Mouse (Mus musculus) left cerebral cortex, adult 11 months (tissue): ENCODE measurements at regions not wholly inside any gene's neighbourhood (a gene's known extent, or its start where the extent isn't known, plus 50 kb on each side); places are given as distances from the start of the nearest gene placed in this dataset.

ENCODE experiments used
- DNase-seq: peaks from one replicate; pipeline ENCODE4 v3.0.0; 2022; ENCODE audit warnings: low spot score

GRCm38 (mm10) chr13:10741391-10741790 lies 380.7 kb upstream of the Chrm3 start:
- DNase-seq = no peak

GRCm38 (mm10) chr13:10725745-10726171 lies 365.1 kb upstream of the Chrm3 start:
- no peak for DNase-seq

GRCm38 (mm10) chr13:10725335-10725734 lies 364.7 kb upstream of the Chrm3 start:
- DNase-seq = no peak

- peak; percentile 12 for DNase-seq
Observed at GRCm38 (mm10) chr13:10720639-10721038, 360.0 kb upstream of the Chrm3 start.

- no peak for DNase-seq
Observed at GRCm38 (mm10) chr13:10711451-10711850, 350.8 kb upstream of the Chrm3 start.

GRCm38 (mm10) chr13:10710909-10711308 lies 350.3 kb upstream of the Chrm3 start:
- DNase-seq = no peak

- no peak for DNase-seq
Observed at GRCm38 (mm10) chr13:10697146-10697545, 336.5 kb upstream of the Chrm3 start.

GRCm38 (mm10) chr13:10696181-10696977 lies 335.7 kb upstream of the Chrm3 start:
- no peak for DNase-seq

- no peak for DNase-seq
Observed at GRCm38 (mm10) chr13:10691307-10691706, 330.7 kb upstream of the Chrm3 start.

- DNase-seq = no peak
Observed at GRCm38 (mm10) chr13:10687379-10687778, 326.7 kb upstream of the Chrm3 start.

- no peak for DNase-seq
Observed at GRCm38 (mm10) chr13:10654086-10654422, 293.4 kb upstream of the Chrm3 start.

GRCm38 (mm10) chr13:10653376-10654085 lies 292.9 kb upstream of the Chrm3 start:
- peak; percentile 37 for DNase-seq

GRCm38 (mm10) chr13:10636859-10637258 lies 276.2 kb upstream of the Chrm3 start:
- DNase-seq = peak; percentile 30

- no peak for DNase-seq
Observed at GRCm38 (mm10) chr13:10630467-10630866, 269.8 kb upstream of the Chrm3 start.

- no peak for DNase-seq
Observed at GRCm38 (mm10) chr13:10619661-10620060, 259.0 kb upstream of the Chrm3 start.

- no peak for DNase-seq
Observed at GRCm38 (mm10) chr13:10618421-10618954, 257.8 kb upstream of the Chrm3 start.

- peak; percentile 4 for DNase-seq
Observed at GRCm38 (mm10) chr13:10574951-10575350, 214.3 kb upstream of the Chrm3 start.

GRCm38 (mm10) chr13:10566825-10567224 lies 206.2 kb upstream of the Chrm3 start:
- DNase-seq = no peak

- no peak for DNase-seq
Observed at GRCm38 (mm10) chr13:10557559-10557958, 196.9 kb upstream of the Chrm3 start.

- DNase-seq = no peak
Observed at GRCm38 (mm10) chr13:10554595-10554994, 193.9 kb upstream of the Chrm3 start.

- no peak for DNase-seq
Observed at GRCm38 (mm10) chr13:10542723-10543122, 182.1 kb upstream of the Chrm3 start.

- no peak for DNase-seq
Observed at GRCm38 (mm10) chr13:10540197-10540940, 179.7 kb upstream of the Chrm3 start.
